Mouse (Mus musculus) spleen, postnatal 10 days (tissue): ENCODE measurements around the gene Asb4.

Experiments used
- DNase-seq, 2 experiments: peaks; one replicate each; pipeline ENCODE4 v3.0.0; 2021 to 2022; ENCODE audit warnings: low spot score in 2 of 2

The Asb4 gene

DNA sequence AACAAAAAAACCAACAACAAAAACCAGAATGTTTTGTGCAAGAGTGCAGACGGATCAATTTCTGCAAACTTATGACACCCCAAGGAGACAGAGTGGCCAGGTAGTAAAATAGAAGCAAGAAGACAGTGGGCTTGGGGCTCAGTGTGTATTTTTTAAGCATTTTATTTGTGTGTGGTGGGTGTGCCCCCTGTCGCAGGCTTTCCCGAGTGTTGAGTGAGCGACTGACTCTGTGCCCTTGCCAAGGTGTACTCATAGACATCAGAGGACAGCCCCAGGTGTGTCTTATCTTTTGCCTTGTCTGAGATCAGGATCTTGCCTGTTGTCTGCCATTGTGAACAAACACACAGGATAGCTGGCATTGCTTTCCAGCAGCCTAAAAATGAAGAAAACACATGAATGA lies 63.8 kb downstream of the Asb4 start:
- no peak for DNase-seq

DNA sequence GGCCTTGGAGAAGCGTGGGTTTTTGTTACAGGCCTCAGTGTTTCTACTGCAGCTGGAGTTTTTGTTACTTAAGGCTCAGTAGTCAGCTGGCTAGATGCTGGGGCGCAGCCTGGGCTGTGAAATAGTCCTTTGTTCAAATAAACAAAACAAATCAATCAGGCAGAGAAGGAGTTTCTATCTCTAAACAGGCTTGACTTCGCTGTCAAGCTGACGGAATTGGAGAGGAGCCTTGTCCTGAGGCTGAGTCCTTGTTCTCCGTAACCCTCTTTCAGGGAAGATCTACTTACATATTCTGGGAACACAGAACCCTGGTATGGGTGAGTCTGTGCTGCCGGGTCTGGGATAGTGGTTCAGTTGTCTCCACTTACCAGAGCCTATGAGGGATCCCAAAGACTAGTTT lies 64.4 kb downstream of the Asb4 start:
- no peak for DNase-seq

DNA sequence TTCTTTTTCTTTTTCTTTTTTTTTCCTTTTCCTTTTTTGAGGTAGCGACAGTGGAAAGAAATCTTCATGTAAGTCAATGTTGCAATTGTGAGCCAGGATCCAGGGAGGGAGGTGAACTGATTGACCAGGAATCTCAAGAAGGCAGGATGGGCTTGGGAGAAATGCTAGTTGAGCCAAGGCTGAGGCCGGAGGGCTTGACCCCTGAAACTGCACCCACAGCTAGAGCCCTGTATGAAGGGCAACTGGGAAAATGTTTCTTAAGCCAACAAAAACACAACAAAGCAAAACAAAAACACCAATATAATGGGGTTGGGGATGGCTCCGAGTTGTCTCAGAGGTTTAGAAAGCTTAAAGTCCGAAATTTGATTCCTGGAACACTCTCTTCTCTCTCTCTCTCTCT lies 65.2 kb downstream of the Asb4 start:
- DNase-seq, result no peak

DNA sequence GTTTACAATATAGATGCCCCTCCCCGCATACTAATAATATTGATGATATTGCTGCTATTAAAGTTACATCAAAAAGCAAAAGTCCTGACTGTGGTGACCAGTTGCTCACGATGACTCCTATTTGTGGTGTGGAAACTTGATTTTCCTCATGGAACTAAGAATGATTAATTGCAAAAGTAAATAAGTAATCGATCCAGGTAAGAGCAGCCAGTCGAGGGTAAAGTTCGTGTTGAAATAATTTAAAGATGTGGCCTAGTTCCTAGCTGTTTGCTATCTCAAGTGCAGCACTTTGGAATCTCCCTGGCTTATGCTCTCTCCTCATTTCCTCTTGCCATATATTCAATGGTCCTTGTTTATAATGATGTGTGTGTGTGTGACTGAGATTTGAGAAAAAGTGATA lies 66.7 kb downstream of the Asb4 start:
- no peak for DNase-seq

DNA sequence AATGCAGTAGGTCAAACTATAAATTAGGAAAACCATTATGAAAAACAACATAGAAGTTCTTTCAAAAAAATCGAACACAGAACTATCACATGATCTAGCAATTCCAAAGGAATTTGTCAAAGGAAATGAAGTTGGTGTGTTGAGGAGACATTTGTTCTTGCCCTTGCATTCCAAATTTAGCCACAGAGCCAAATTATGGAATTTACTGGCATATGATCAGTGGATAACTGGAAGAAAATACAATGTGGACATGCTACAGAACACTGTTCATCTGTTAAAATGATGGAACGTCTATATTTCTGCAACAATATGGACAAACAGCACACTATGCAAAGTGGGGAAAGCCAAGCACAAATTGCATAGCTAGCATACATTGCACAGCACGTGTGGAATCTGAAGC lies 72.7 kb downstream of the Asb4 start:
- DNase-seq, result no peak

DNA sequence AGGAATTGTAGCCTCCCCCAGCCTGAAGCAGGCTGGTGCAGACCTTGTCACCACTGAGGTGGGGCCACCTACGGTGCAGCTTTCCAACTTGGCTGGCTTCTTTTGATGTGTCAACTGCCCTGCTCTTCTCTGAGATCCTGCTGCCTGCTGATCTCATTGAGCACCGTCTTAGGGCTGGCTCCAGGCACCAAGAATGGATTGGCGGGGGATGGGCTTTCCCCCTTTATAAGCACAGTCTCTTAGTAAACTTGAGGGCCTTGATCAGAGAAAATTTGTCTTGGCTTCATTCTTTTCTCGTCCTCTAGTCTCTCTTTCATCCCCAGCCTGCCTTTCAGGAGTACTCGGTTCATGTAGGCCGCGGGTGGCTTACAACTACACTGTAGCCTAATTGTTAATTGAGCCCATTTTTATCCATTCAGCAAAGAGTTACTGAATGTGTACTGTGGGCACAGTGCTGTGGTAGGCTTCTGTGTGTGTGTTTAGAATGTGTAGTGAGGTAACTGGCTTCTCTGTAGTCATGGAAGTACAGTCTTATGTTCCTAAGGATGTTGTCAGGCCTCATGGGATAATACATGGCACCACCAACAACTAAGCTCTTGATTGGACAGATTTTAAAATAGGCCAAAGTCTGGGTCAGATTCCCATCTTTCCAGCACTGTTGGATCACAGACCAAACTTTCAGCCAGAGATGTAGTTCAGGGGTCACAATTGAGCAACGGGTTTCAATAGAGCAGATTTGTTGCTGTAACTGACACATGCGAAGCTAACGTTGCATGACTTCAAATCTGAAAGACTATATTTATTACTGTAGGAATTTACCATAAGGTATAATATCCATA lies 87.5 kb downstream of the Asb4 start:
- no peak for DNase-seq

DNA sequence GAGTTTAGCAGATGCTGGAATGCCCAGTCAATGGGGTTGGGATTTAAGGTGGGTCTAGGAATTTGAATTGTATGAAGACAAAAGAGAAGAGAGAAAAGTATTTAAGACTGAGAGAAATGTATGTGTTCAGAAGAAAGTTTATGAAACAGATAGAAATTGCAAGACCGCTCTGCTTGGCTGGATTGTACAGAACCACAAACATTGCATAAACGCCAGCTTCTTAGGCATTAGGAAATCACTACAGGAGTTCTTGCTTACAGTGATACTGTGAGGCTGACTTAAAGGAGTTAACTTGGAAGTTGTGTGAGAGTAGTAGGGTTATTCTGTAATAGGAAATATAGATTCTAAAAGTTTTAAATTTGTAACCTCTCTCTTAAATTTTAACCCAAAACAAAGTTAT lies 89.5 kb downstream of the Asb4 start:
- DNase-seq, result no peak

DNA sequence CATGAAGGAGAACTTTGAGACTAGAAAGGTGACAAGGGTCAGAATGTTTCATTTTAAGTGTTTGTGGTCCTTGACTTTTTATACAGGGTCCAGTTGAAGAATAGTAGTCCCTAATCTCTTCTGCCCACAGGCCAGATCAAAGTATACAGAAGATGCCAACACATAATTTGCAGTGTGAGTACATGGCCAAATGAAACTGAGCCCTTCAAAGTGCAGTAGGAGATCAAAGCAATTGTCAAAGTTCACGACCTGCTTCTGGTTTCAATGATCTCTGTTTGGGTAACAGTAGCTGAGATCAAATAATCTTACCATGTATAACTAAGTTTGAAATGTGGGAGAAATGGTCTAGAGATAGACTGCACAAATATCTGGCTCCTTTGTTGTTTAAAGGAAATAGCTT lies 90.8 kb downstream of the Asb4 start:
- DNase-seq, result no peak

DNA sequence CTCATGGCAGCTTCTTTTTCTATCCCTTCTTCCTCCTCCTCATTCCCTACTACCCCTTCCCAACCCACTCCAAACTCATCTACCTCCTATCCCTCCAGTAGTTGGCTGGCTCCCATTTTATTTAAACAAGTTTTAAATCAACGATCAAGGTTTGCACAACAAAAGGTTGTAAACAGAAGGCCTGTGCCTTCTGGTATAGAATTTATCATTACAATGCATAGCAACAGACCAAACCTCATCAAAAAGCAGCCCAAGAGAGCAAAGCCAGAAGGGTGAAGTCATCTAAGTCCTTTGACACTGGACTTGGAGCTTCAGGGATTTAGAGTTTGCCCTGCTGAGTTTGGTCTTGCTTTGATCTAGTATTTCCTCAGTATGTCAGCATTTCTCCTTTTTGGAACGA lies 97.9 kb downstream of the Asb4 start:
- DNase-seq, result no peak

DNA sequence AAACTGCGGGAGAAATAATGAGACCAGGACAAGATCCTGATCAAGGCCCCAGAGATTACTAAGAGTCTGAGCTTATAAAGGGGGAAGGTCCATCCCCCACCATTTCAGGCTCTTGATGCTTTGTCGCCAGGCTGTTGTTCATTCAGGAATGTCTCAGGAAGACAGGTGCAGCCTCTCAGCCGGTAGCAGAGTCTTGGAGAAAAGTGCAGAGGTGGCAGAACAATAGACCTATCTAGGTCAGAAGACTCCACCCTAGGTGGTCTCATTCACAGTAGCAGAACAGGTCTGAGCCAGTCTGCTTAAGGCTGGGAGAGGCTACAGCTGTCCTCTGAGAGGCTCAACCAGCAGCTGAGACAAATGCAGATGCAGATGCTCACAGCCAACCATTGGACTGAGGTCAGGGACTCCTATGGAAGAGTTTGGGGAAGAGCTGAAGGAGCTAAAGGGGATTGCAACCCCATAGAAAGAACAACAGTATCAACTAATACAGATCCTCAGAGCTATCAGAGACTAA lies 99.1 kb downstream of the Asb4 start:
- DNase-seq, result no peak
